Mouse (Mus musculus): ENCODE data around the gene Rgl3. TPM values are rescaled to one million over a fixed set of nuclear protein-coding genes. Genes with fewer than 3 reads are reported as not detected.

Gene Rgl3
- total and polyA plus RNA-seq, 2 experiments = 5.0 to 41.8 TPM

DNA sequence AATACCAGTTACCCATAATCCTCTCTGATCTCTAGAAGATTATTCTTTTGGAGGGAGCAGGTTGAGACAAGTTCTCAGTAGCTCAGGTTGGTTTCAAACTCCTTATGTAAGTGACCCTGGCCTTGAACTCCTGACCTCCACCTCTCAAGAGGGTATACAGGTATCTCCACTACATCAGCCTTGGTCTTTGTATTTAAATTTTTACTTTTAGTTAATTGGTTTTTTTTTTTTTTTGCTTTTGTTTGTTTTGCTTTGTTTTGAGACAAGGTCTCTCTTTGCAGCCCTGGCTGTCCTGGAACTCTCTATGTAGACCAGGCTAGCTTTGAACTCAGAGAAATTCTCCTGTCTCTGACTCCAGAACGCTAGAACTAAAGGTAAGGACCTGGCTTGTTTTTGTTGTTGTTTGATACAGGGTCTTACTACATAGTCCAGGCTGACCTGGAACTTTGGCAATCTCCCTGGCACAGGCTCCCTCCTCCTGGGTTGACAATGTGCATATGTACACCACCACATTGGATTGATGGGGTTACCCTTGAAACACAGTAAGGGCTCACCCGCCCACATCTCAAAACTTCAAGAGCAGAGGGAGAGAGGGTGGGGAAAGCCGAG, 65.7 kb downstream of the Rgl3 start:
- Histone ChIP-seq H3K4me3 (ENCODE audit: insufficient read depth, low read depth, low read length) (no peak overlapping the region), H3K27ac (replicated peaks; ENCODE audit: insufficient read depth, low read depth, low read length) (peak overlapping the region; percentile 96), H3K36me3 (ENCODE audit: control insufficient read depth, insufficient read depth, low read length) (peaks cover 12% of the 10 kb centered on the region), H3K79me2 (ENCODE audit: control insufficient read depth, insufficient read depth, low read length) (no peaks in the 10 kb centered on the region; the same call in 1 of the 2 replicates), H3K27me3 (ENCODE audit: control insufficient read depth, insufficient read depth, low read length) (no peaks in the 10 kb centered on the region), H3K9ac (ENCODE audit: low read depth, low read length) (peak overlapping the region; percentile 45), H3K4me1 (ENCODE audit: control insufficient read depth, insufficient read depth, low read length) (peaks cover 17% of the 10 kb centered on the region)
- no peak for DNase-seq (ENCODE audit: extremely low read depth, low read depth, low spot score)
- no peak for TF ChIP-seq CTCF (IDR thresholded peaks at IDR 0.05; ENCODE audit: low read depth, low read length)
- TF ChIP-seq POLR2A (IDR thresholded peaks at IDR 0.05; ENCODE audit: extremely low read depth, insufficient read depth, low read length) = no peak
- WGBS = 3% methylated on average over 3 of the region's 3 CpGs

DNA sequence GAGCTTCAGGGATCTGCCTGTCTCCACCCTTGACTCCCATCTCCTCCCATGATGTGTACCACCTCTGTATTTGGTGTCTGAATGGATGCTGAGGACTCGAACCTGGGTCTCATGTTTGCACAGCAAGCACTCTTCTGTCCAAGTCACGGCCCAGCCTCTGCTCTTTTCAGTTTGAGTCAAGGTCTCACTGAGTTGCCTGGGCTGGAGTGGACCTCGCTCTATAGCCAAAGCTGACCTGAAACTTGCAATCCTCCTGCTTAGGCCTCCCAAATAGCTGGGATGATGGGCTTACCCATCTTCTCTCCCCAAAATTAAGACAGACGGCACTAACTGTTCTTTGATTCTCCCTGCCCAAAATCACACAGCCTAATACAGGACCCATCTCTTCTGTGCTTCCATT, 66.2 kb downstream of the Rgl3 start:
- Histone ChIP-seq H3K27ac (replicated peaks; ENCODE audit: insufficient read depth, low read depth, low read length) (peak overlapping the region; percentile 96), H3K79me2 (ENCODE audit: control insufficient read depth, insufficient read depth, low read length) (no peaks in the 10 kb centered on the region; the same call in 1 of the 2 replicates), H3K4me1 (ENCODE audit: control insufficient read depth, insufficient read depth, low read length) (peaks cover 19% of the 10 kb centered on the region), H3K4me3 (ENCODE audit: insufficient read depth, low read depth, low read length) (no peak overlapping the region), H3K27me3 (ENCODE audit: control insufficient read depth, insufficient read depth, low read length) (no peaks in the 10 kb centered on the region), H3K9ac (ENCODE audit: low read depth, low read length) (no peak overlapping the region), H3K36me3 (ENCODE audit: control insufficient read depth, insufficient read depth, low read length) (peaks cover 12% of the 10 kb centered on the region)
- DNase-seq (ENCODE audit: extremely low read depth, low read depth, low spot score) = no peak
- 74% methylated on average over 4 of the region's 4 CpGs for WGBS
- TF ChIP-seq POLR2A (IDR thresholded peaks at IDR 0.05; ENCODE audit: extremely low read depth, insufficient read depth, low read length) (no peak), CTCF (IDR thresholded peaks at IDR 0.05; ENCODE audit: low read depth, low read length) (no peak)

Other genes starting within 250 kb of the Rgl3 start
- gene Spc24, start 229.1 kb downstream of the Rgl3 start, total RNA-seq (2014; rRNA removed) = 15.3 and 17.9 TPM in 2 replicates
- gene Spc24, start 229.1 kb downstream of the Rgl3 start, polyA plus RNA-seq (2012; rRNA removed) = 11.6 and 14.4 TPM in 2 replicates
- 12.8 and 20.7 TPM in 2 replicates for gene Kank2, start 190.7 kb downstream of the Rgl3 start, total RNA-seq (2014; rRNA removed)
- 27.2 and 34.5 TPM in 2 replicates for gene Kank2, start 190.7 kb downstream of the Rgl3 start, polyA plus RNA-seq (2012; rRNA removed)
- 13.6 and 22.2 TPM in 2 replicates for gene Angptl8, start 153.9 kb downstream of the Rgl3 start, total RNA-seq (2014; rRNA removed)
- gene Angptl8, start 153.9 kb downstream of the Rgl3 start, polyA plus RNA-seq (2012; rRNA removed) = 201 and 258 TPM in 2 replicates
- 8.5 and 12.6 TPM in 2 replicates for gene Dock6, start 136.8 kb downstream of the Rgl3 start, total RNA-seq (2014; rRNA removed)
- 23.2 and 33.9 TPM in 2 replicates for gene Dock6, start 136.8 kb downstream of the Rgl3 start, polyA plus RNA-seq (2012; rRNA removed)
- gene Rab3d, start 71.3 kb downstream of the Rgl3 start, total RNA-seq (2014; rRNA removed) = 5.5 and 5.6 TPM in 2 replicates
- gene Rab3d, start 71.3 kb downstream of the Rgl3 start, polyA plus RNA-seq (2012; rRNA removed) = 8.0 and 16.6 TPM in 2 replicates
- 7.6 and 7.9 TPM in 2 replicates for gene Ccdc159, start 62.0 kb downstream of the Rgl3 start, total RNA-seq (2014; rRNA removed)
- gene Ccdc159, start 62.0 kb downstream of the Rgl3 start, polyA plus RNA-seq (2012; rRNA removed) = 6.7 and 11.6 TPM in 2 replicates
- 841 and 970 TPM in 2 replicates for gene Tmem205, start 61.9 kb downstream of the Rgl3 start, total RNA-seq (2014; rRNA removed)
- 1,676 and 1,979 TPM in 2 replicates for gene Tmem205, start 61.9 kb downstream of the Rgl3 start, polyA plus RNA-seq (2012; rRNA removed)
- 0.67 and 0.74 TPM in 2 replicates for gene Plppr2, start 52.4 kb downstream of the Rgl3 start, total RNA-seq (2014; rRNA removed)
- 9.4 and 14.6 TPM in 2 replicates for gene Plppr2, start 52.4 kb downstream of the Rgl3 start, polyA plus RNA-seq (2012; rRNA removed)
- 4.1 and 5.3 TPM in 2 replicates for gene Swsap1, start 33.7 kb downstream of the Rgl3 start, total RNA-seq (2014; rRNA removed)
- gene Swsap1, start 33.7 kb downstream of the Rgl3 start, polyA plus RNA-seq (2012; rRNA removed) = 4.7 and 5.2 TPM in 2 replicates
- gene Epor, start 25.9 kb downstream of the Rgl3 start, total RNA-seq (2014; rRNA removed) = 0.74 and 1.8 TPM in 2 replicates
- gene Epor, start 25.9 kb downstream of the Rgl3 start, polyA plus RNA-seq (2012; rRNA removed) = 4.8 and 5.0 TPM in 2 replicates
- 0.34 and 0.46 TPM in 2 replicates for gene Ccdc151, start 13.2 kb upstream of the Rgl3 start, total RNA-seq (2014; rRNA removed)
- 0.59 and 0.76 TPM in 2 replicates for gene Ccdc151, start 13.2 kb upstream of the Rgl3 start, polyA plus RNA-seq (2012; rRNA removed)
- 60.0 and 63.6 TPM in 2 replicates for gene Prkcsh, start 13.4 kb upstream of the Rgl3 start, total RNA-seq (2014; rRNA removed)
- gene Prkcsh, start 13.4 kb upstream of the Rgl3 start, polyA plus RNA-seq (2012; rRNA removed) = 95.5 and 99.3 TPM in 2 replicates
- not detected in 2 replicates for gene Elavl3, start 62.6 kb upstream of the Rgl3 start, total RNA-seq (2014; rRNA removed)
- not detected in 2 replicates for gene Elavl3, start 62.6 kb upstream of the Rgl3 start, polyA plus RNA-seq (2012; rRNA removed)
- not detected in 2 replicates for gene Gm49318, start 81.8 kb upstream of the Rgl3 start, total RNA-seq (2014; rRNA removed)
- not detected in 2 replicates for gene Gm49318, start 81.8 kb upstream of the Rgl3 start, polyA plus RNA-seq (2012; rRNA removed)
- gene Zfp653, start 81.9 kb upstream of the Rgl3 start, total RNA-seq (2014; rRNA removed) = 2.9 and 3.6 TPM in 2 replicates
- 6.9 and 13.0 TPM in 2 replicates for gene Zfp653, start 81.9 kb upstream of the Rgl3 start, polyA plus RNA-seq (2012; rRNA removed)
- gene Ecsit, start 96.0 kb upstream of the Rgl3 start, total RNA-seq (2014; rRNA removed) = 34.1 and 39.1 TPM in 2 replicates
- gene Ecsit, start 96.0 kb upstream of the Rgl3 start, polyA plus RNA-seq (2012; rRNA removed) = 63.9 and 69.2 TPM in 2 replicates
- gene Cnn1, start 109.8 kb upstream of the Rgl3 start, total RNA-seq (2014; rRNA removed) = 0.28 and 1.0 TPM in 2 replicates
- gene Cnn1, start 109.8 kb upstream of the Rgl3 start, polyA plus RNA-seq (2012; rRNA removed) = 0.22 and 0.36 TPM in 2 replicates
- gene Elof1, start 127.7 kb upstream of the Rgl3 start, total RNA-seq (2014; rRNA removed) = 46.2 and 56.8 TPM in 2 replicates
- gene Elof1, start 127.7 kb upstream of the Rgl3 start, polyA plus RNA-seq (2012; rRNA removed) = 106 and 108 TPM in 2 replicates
- 93.6 and 123 TPM in 2 replicates for gene Acp5, start 146.3 kb upstream of the Rgl3 start, total RNA-seq (2014; rRNA removed)
- 200 and 211 TPM in 2 replicates for gene Acp5, start 146.3 kb upstream of the Rgl3 start, polyA plus RNA-seq (2012; rRNA removed)
- gene Pigyl, start 167.4 kb upstream of the Rgl3 start, total RNA-seq (2014; rRNA removed) = 21.6 and 23.0 TPM in 2 replicates
- 45.8 and 53.0 TPM in 2 replicates for gene Pigyl, start 167.4 kb upstream of the Rgl3 start, polyA plus RNA-seq (2012; rRNA removed)
- gene Zfp872, start 198.6 kb upstream of the Rgl3 start, total RNA-seq (2014; rRNA removed) = 0.09 and 0.20 TPM in 2 replicates
- 0.07 TPM in 1 of 2 replicates, not detected in the other for gene Zfp872, start 198.6 kb upstream of the Rgl3 start, polyA plus RNA-seq (2012; rRNA removed)
- gene Zfp809, start 236.3 kb upstream of the Rgl3 start, total RNA-seq (2014; rRNA removed) = 15.8 and 18.6 TPM in 2 replicates
- gene Zfp809, start 236.3 kb upstream of the Rgl3 start, polyA plus RNA-seq (2012; rRNA removed) = 12.8 and 15.5 TPM in 2 replicates